26 mouse cellular contexts compared by ENCODE assay signal in the genomic region with DNA sequence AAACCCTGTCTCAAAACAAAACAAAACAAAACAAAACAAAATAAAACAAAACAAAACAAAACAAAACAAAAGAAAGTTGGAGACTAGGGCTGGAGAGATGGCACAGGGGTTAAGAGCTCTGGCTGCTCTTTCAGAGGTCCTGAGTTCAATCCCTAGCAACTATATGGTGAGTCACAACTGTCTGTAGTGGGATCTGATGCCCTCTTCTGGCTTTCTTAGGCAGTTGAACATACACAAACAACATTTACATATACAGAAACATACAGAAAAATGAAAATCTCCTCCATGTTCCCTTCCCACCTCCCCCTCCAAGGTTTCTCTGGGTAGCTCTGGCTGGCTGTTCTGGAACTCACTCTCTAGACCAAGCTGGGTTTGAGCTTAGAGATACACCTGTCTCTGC. TPM values are rescaled to one million over a fixed set of nuclear protein-coding genes. Genes with fewer than 3 reads are reported as not detected.
DNase-seq lines count a peak whose midpoint lies in the region; ATAC-seq and TF ChIP-seq lines count a peak whose summit lies in the region.
"Had no signal": no experiment of that assay in that cellular context is flagged by ENCODE, and none has a peak within 500 bp of the region (broad histone marks: within the 10 kb centered on the region; RNA-seq: fewer than 3 reads in every experiment).

No protein-coding gene starts in this region.

- H3K27me3 ChIP-seq in forebrain, embryonic 11.5 days (ENCODE audit: control insufficient read depth, insufficient read depth, low read length), result no peaks in the 10 kb centered on the region
- no peaks in the 10 kb centered on the region for H3K27me3 ChIP-seq in forebrain, embryonic 16.5 days (replicated peaks; ENCODE audit: control insufficient read depth, insufficient read depth, low read length)
- H3K27me3 ChIP-seq: embryonic facial prominence, embryonic 13.5 days; forebrain, embryonic 13.5 days; stomach, embryonic 15.5 days had no signal

- H3K4me1 ChIP-seq in forebrain, embryonic 11.5 days (replicated peaks; ENCODE audit: control insufficient read depth, insufficient read depth, low read length), result no peaks in the 10 kb centered on the region
- no peaks in the 10 kb centered on the region for H3K4me1 ChIP-seq in forebrain, embryonic 16.5 days (replicated peaks; ENCODE audit: control insufficient read depth, insufficient read depth, low read length)
- H3K4me1 ChIP-seq: embryonic facial prominence, embryonic 13.5 days; forebrain, embryonic 13.5 days; stomach, embryonic 15.5 days had no signal

- peak; percentile 22 for DNase-seq in forebrain, embryonic 11.5 days (ENCODE audit: low spot score)
- DNase-seq in layer of hippocampus, adult 2 months (ENCODE audit: low spot score in 2 of 2), result no peak
- no peak for DNase-seq in layer of hippocampus, postnatal 25 days (ENCODE audit: extremely low spot score in 1 of 2, low spot score in 1 of 2)
- peak; percentile 43 for DNase-seq in 3T3-L1 (ENCODE audit: low read depth, low spot score)
- no peak for DNase-seq in spleen, postnatal 14 days (ENCODE audit: low spot score in 2 of 2)
- DNase-seq: adrenal gland, adult 8-10 months; cerebellum, adult 2 months; cerebellum, postnatal 36 days; embryo, embryonic 11 days; gastrocnemius, postnatal 14 days; heart, postnatal 4 days; kidney, adult 9 months; kidney, postnatal 36 days; lung, adult 2 months; thymus, adult 18-20 months; thymus, postnatal 36 days had no signal

- H3K9ac ChIP-seq in forebrain, embryonic 11.5 days (ENCODE audit: low read length), result no peak overlapping the region
- no peak overlapping the region for H3K9ac ChIP-seq in forebrain, embryonic 16.5 days (replicated peaks; ENCODE audit: low read depth, low read length)
- H3K9ac ChIP-seq: embryonic facial prominence, embryonic 13.5 days; forebrain, embryonic 13.5 days; hindbrain, embryonic 14.5 days; stomach, embryonic 15.5 days had no signal

- peak; percentile 22 for TF ChIP-seq CTCF in layer of hippocampus, adult 2 months (conservative IDR thresholded peaks at IDR 0.05)

- H3K4me2 ChIP-seq in forebrain, embryonic 11.5 days (ENCODE audit: low read depth, low read length, severe bottlenecking), result no peak overlapping the region
- H3K4me2 ChIP-seq in forebrain, embryonic 16.5 days (ENCODE audit: low read length), result no peak overlapping the region
- H3K4me2 ChIP-seq: embryonic facial prominence, embryonic 13.5 days; forebrain, embryonic 13.5 days; hindbrain, embryonic 14.5 days; stomach, embryonic 15.5 days had no signal

- no peak overlapping the region for H3K4me3 ChIP-seq in forebrain, embryonic 11.5 days (ENCODE audit: low read depth, low read length)
- no peak overlapping the region for H3K4me3 ChIP-seq in forebrain, embryonic 16.5 days (replicated peaks; ENCODE audit: low read length)
- no peak overlapping the region for H3K4me3 ChIP-seq in layer of hippocampus, adult 2 months
- H3K4me3 ChIP-seq: embryonic facial prominence, embryonic 13.5 days; erythroblast, embryonic 14.5 days; forebrain, embryonic 13.5 days; midbrain, embryonic 10.5 days; stomach, embryonic 15.5 days had no signal

- no peak overlapping the region for H3K27ac ChIP-seq in forebrain, embryonic 11.5 days (ENCODE audit: low read depth, low read length)
- no peak overlapping the region for H3K27ac ChIP-seq in forebrain, embryonic 16.5 days (ENCODE audit: low read length)
- no peak overlapping the region for H3K27ac ChIP-seq in layer of hippocampus, adult 2 months
- H3K27ac ChIP-seq: embryonic facial prominence, embryonic 13.5 days; forebrain, embryonic 13.5 days; hindbrain, embryonic 14.5 days; midbrain, embryonic 10.5 days; stomach, embryonic 15.5 days had no signal

- no peak for ATAC-seq in forebrain, embryonic 11.5 days (replicated peaks; ENCODE audit: low FRiP score)
- no peak for ATAC-seq in forebrain, embryonic 16.5 days
- ATAC-seq in megakaryocyte progenitor cell, adult 5-6 weeks (replicated peaks; ENCODE audit: poor library complexity), result peak; percentile 30; the same call in 1 of the 2 replicates
- ATAC-seq: CD4-positive, CD25-positive, alpha-beta regulatory T cell, adult 4 months; forebrain, embryonic 13.5 days; midbrain, embryonic 16.5 days had no signal

- no peaks in the 10 kb centered on the region for H3K36me3 ChIP-seq in forebrain, embryonic 11.5 days (ENCODE audit: control insufficient read depth, insufficient read depth, low read length)
- no peaks in the 10 kb centered on the region for H3K36me3 ChIP-seq in forebrain, embryonic 16.5 days (ENCODE audit: control insufficient read depth, insufficient read depth)
- H3K36me3 ChIP-seq: embryonic facial prominence, embryonic 13.5 days; midbrain, embryonic 10.5 days; stomach, embryonic 15.5 days had no signal

- no peaks in the 10 kb centered on the region for H3K9me3 ChIP-seq in forebrain, embryonic 11.5 days (ENCODE audit: control insufficient read depth, low read length)
- no peaks in the 10 kb centered on the region for H3K9me3 ChIP-seq in forebrain, embryonic 16.5 days (ENCODE audit: control insufficient read depth, low read length)
- H3K9me3 ChIP-seq: embryonic facial prominence, embryonic 13.5 days; forebrain, embryonic 13.5 days; midbrain, embryonic 10.5 days; stomach, embryonic 15.5 days had no signal

RNA-seq across cellular contexts. Expression of a gene that starts 1.3 kb away (rescaled TPM):
- 0.51 and 0.60 TPM in 2 replicates for polyA plus RNA-seq in forebrain, embryonic 11.5 days (2014; fragmentation: Nextera tagmentation; extraction: Ambion mirVana)
- 0.54 and 0.73 TPM in 2 replicates for polyA plus RNA-seq in forebrain, embryonic 16.5 days (2015; fragmentation: Nextera tagmentation; extraction: Ambion mirVana)
- total RNA-seq in layer of hippocampus, adult 2 months (2021), result under 1 TPM; 0.61 to 0.84 TPM
- total RNA-seq in layer of hippocampus, postnatal 25 days (2021), result under 1 TPM; 0.54 to 0.81 TPM
- total RNA-seq in megakaryocyte progenitor cell, adult 5-6 weeks (2015), result 4.8 and 5.3 TPM in 2 replicates
- 12.8 and 15.5 TPM in 2 replicates for total RNA-seq in megakaryocyte progenitor cell, adult 5-6 weeks (2017)

RNA-seq across cellular contexts. Expression of a gene that starts 11.8 kb away (rescaled TPM):
- polyA plus RNA-seq in forebrain, embryonic 11.5 days (2014; fragmentation: Nextera tagmentation; extraction: Ambion mirVana), result 38.6 and 38.8 TPM in 2 replicates
- polyA plus RNA-seq in forebrain, embryonic 16.5 days (2015; fragmentation: Nextera tagmentation; extraction: Ambion mirVana), result 67.2 and 68.2 TPM in 2 replicates
- total RNA-seq in layer of hippocampus, adult 2 months (2021), result 10 to 100 TPM; 65.5 to 73.3 TPM
- 10 to 100 TPM; 66.4 to 68.4 TPM for total RNA-seq in layer of hippocampus, postnatal 25 days (2021)
- total RNA-seq in megakaryocyte progenitor cell, adult 5-6 weeks (2015), result 14.9 and 19.2 TPM in 2 replicates
- total RNA-seq in megakaryocyte progenitor cell, adult 5-6 weeks (2017), result 33.4 and 36.4 TPM in 2 replicates

RNA-seq across cellular contexts. Expression of a gene that starts 12.1 kb away (rescaled TPM):
- polyA plus RNA-seq in forebrain, embryonic 11.5 days (2014; fragmentation: Nextera tagmentation; extraction: Ambion mirVana), result 22.7 and 24.2 TPM in 2 replicates
- polyA plus RNA-seq in forebrain, embryonic 16.5 days (2015; fragmentation: Nextera tagmentation; extraction: Ambion mirVana), result 10.7 and 13.7 TPM in 2 replicates
- 10 to 100 TPM in 1 of 2 experiments, 1 to 10 TPM in 1; 9.4 to 10.9 TPM for total RNA-seq in layer of hippocampus, adult 2 months (2021)
- total RNA-seq in layer of hippocampus, postnatal 25 days (2021), result 10 to 100 TPM; 11.3 to 12.1 TPM
- total RNA-seq in megakaryocyte progenitor cell, adult 5-6 weeks (2015), result 5.5 and 7.2 TPM in 2 replicates
- 2.8 and 6.0 TPM in 2 replicates for total RNA-seq in megakaryocyte progenitor cell, adult 5-6 weeks (2017)

RNA-seq across cellular contexts. Expression of a gene that starts 25.1 kb away (rescaled TPM):
- 263 and 284 TPM in 2 replicates for polyA plus RNA-seq in forebrain, embryonic 11.5 days (2014; fragmentation: Nextera tagmentation; extraction: Ambion mirVana)
- 180 and 194 TPM in 2 replicates for polyA plus RNA-seq in forebrain, embryonic 16.5 days (2015; fragmentation: Nextera tagmentation; extraction: Ambion mirVana)
- total RNA-seq in layer of hippocampus, adult 2 months (2021), result 10 to 100 TPM; 39.3 to 42.2 TPM
- 10 to 100 TPM; 36.5 to 39.9 TPM for total RNA-seq in layer of hippocampus, postnatal 25 days (2021)
- total RNA-seq in megakaryocyte progenitor cell, adult 5-6 weeks (2015), result 245 and 268 TPM in 2 replicates
- total RNA-seq in megakaryocyte progenitor cell, adult 5-6 weeks (2017), result 250 and 268 TPM in 2 replicates

RNA-seq across cellular contexts. Expression of a gene that starts 29.4 kb away (rescaled TPM):
- 70.1 and 73.0 TPM in 2 replicates for polyA plus RNA-seq in forebrain, embryonic 11.5 days (2014; fragmentation: Nextera tagmentation; extraction: Ambion mirVana)
- 20.9 and 22.5 TPM in 2 replicates for polyA plus RNA-seq in forebrain, embryonic 16.5 days (2015; fragmentation: Nextera tagmentation; extraction: Ambion mirVana)
- 1 to 10 TPM; 6.7 to 8.4 TPM for total RNA-seq in layer of hippocampus, adult 2 months (2021)
- 1 to 10 TPM; 7.9 to 8.8 TPM for total RNA-seq in layer of hippocampus, postnatal 25 days (2021)
- total RNA-seq in megakaryocyte progenitor cell, adult 5-6 weeks (2015), result 58.1 and 62.7 TPM in 2 replicates
- 65.6 and 105 TPM in 2 replicates for total RNA-seq in megakaryocyte progenitor cell, adult 5-6 weeks (2017)

Comparison
In these comparisons a context has a peak if more than half of its experiments do, and no peak if none do; other contexts are left out.
1. DNase-seq: peak in forebrain, embryonic 11.5 days (single experiment) and 3T3-L1 (single experiment); none in layer of hippocampus, adult 2 months (0 of 2), layer of hippocampus, postnatal 25 days (0 of 2) and spleen, postnatal 14 days (0 of 2).